Mouse (Mus musculus) myocyte (in vitro differentiated cells): ENCODE measurements around the gene Nepro.

Experiments
- CEBPB ChIP-seq: IDR thresholded peaks from 2 replicates; pipeline ENCODE4 v1.6.1; 2011; ENCODE audit warnings: mild to moderate bottlenecking, moderate library complexity; ENCODE audit not compliant: poor library complexity, insufficient read depth, severe bottlenecking
- POLR2A ChIP-seq: IDR thresholded peaks from one replicate; pipeline ENCODE4 v1.6.1; 2011; ENCODE audit warnings: low read depth, mild to moderate bottlenecking, control low read depth, moderate library complexity; ENCODE audit not compliant: insufficient read length
- TCF3 ChIP-seq: IDR thresholded peaks from one replicate; pipeline ENCODE4 v1.6.1; 2011; ENCODE audit warnings: low read depth, control low read depth; ENCODE audit not compliant: insufficient read length

DNA sequence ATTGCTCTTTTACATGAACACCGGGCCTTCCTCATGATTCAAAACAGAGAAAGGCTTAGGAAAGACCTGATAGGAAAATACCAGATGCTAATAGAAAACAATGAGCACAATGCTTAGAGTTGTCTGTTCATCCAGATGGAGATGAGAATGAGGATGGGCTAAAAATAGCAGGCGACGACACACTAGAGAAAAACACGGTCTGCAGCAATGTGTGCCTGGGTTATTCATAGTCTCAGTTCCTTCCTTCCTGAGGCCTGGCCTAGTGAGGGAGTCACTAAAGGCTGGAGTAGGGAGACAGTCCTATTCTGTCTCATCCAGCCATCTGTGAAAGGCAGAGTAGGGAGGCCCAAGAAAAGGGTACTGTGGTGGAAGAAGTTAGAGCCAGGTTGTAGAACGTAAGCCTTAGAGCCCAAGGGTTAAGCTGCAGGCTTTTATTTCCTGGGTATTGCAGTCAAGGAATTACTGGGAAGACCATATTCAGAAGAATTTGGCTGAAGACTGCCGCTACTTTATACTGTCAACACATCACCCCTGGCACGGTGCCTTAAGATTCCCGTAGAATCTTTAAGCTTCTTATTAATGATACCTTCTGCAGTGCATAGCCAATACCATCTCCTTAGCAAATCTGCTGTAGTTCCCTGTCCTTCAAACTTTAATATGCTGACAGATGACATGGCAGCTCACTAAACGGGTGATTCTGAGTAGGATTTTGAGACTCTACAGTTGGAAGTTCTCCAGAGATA lies 43.2 kb upstream of the Nepro start:
- TF ChIP-seq POLR2A (no peak), CEBPB (no peak), TCF3 (no peak)
